Mouse (Mus musculus) embryonic fibroblast, embryonic 13.5 days (primary cell): ENCODE measurements around the gene Gm12695.

Source experiments
- CTCF ChIP-seq: IDR thresholded peaks from 2 replicates; pipeline ENCODE4 v1.5.1; 2011; ENCODE audit warnings: mild to moderate bottlenecking, control low read depth, low read length, moderate library complexity, borderline replicate concordance; ENCODE audit not compliant: insufficient read depth
- POLR2A ChIP-seq: IDR thresholded peaks from 2 replicates; pipeline ENCODE4 v1.6.1; 2011; ENCODE audit warnings: low read depth, mild to moderate bottlenecking, control low read depth, low read length, moderate library complexity

DNA sequence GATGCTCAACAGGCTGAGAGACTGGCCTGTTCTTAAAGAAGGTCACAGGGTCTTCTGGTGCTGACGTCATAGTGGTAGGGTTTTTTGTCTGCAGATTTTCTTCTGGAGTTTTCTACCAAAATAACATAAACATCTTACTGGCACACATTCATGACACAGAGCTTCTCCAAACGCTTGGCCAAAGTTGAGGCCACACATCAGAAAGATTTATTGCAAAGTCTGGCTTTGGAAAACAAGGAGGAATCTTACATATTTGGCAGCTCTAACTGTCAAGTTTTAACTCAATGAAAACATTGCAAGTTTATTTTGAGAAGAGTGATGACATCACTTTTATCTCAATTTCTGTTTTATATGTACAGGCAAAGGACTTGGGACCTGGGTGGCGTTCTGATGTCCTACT, 56.8 kb downstream of the Gm12695 start:
- no peak for TF ChIP-seq CTCF
- no peak for TF ChIP-seq POLR2A
